Mouse (Mus musculus) cortical plate, adult 2 months (tissue): ENCODE data around the gene Cdc25b. TPM values are rescaled to one million over a fixed set of nuclear protein-coding genes. Genes with fewer than 3 reads are reported as not detected.
A peak's percentile ranks its signal among the peaks of the same experiment; 100 is the strongest.

ENCODE experiments used
- H3K27ac ChIP-seq: fragments of 200-500 bp; 2 replicates; pipeline ENCODE4 v1.5.1; 2012; ENCODE audit warnings: low read length, control low read depth, inconsistent platforms; ENCODE audit not compliant: insufficient read depth
- H3K4me1 ChIP-seq: fragments of 200-500 bp; 2 replicates; pipeline ENCODE4 v1.6.1; 2011; ENCODE audit warnings: low read length; ENCODE audit not compliant: control insufficient read depth, insufficient read depth
- H3K4me3 ChIP-seq: fragments of 200-500 bp; 2 replicates; pipeline ENCODE4 v1.5.1; 2011; ENCODE audit warnings: mild to moderate bottlenecking, low read length, control low read depth; ENCODE audit not compliant: insufficient read depth
- CTCF ChIP-seq: fragments of 200-500 bp; IDR thresholded peaks from 2 replicates; pipeline ENCODE4 v1.5.1; 2011; ENCODE audit warnings: mild to moderate bottlenecking, control low read depth, low read length; ENCODE audit not compliant: insufficient read depth; ENCODE audit errors: extremely low read depth
- POLR2A ChIP-seq: fragments of 200-500 bp; IDR thresholded peaks from 2 replicates; pipeline ENCODE4 v1.6.1; 2011; ENCODE audit warnings: mild to moderate bottlenecking, low read length, control low read depth; ENCODE audit not compliant: insufficient read depth; ENCODE audit errors: extremely low read depth
- polyA plus RNA-seq: library from polyadenylated mRNA; depleted of rRNA; stranded (reverse); fragments of >200 nt; gene quantifications from 2 replicates; pipeline ENCODE4 v1.2.3, GENCODE M21; 2012

Gene Cdc25b
- polyA plus RNA-seq, 1 experiment = 42.9 TPM

DNA sequence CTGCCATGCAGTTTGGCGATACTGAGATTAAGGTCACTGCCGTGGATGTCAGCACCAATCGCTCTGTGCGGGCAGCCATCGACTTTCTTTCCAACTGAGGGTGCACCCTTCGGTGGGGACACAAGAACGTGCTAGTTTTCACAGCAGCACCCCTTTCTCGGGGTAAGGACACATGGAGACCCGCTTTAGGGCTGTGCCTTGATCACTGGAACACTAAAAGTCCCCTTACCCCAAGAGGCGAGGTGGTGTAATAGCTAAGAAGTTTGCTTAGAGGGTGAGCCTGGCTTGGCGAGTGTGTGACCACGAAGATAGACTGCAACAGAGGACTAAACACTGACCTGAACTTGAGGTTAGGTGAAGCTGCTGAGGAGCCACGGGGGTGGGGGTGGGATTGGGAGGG, 41.6 kb upstream of the Cdc25b start:
- TF ChIP-seq CTCF = no peak
- TF ChIP-seq POLR2A = no peak
- Histone ChIP-seq H3K4me3 (no peak overlapping the region), H3K4me1 (no peaks in the 10 kb centered on the region), H3K27ac (no peak overlapping the region)

DNA sequence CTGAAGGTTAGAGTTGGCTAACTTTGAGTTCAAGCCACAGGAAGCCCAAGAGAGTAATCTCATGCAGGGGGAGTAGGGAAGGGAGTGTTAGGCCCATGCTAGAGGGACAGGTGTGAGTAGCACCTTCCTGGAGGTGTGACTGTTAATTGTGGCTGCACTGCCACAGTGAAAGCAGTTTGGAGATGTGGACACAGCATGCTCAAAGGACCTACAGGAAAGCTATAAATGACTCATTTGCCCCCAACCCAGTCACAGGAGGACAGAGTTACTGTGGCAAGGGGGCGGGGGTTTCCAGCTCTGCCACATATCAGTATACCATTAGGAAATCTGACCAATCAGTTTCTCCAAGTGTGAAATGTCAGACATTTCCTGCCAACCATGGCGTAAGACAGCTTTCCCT, 41.2 kb upstream of the Cdc25b start:
- H3K4me3 ChIP-seq = no peak overlapping the region
- no peak for TF ChIP-seq CTCF
- TF ChIP-seq POLR2A = no peak
- no peak overlapping the region for H3K27ac ChIP-seq
- no peaks in the 10 kb centered on the region for H3K4me1 ChIP-seq

- H3K4me1 ChIP-seq = no peaks in the 10 kb centered on the region
- H3K4me3 ChIP-seq = no peak overlapping the region
- H3K27ac ChIP-seq = no peak overlapping the region
- no peak for TF ChIP-seq POLR2A
- TF ChIP-seq CTCF = no peak
These were observed 40.3 kb upstream of the Cdc25b start for GRCm38 (mm10) chr2:131146193-131147042.

GRCm38 (mm10) chr2:131147043-131147365, 39.7 kb upstream of the Cdc25b start:
- Histone ChIP-seq H3K4me1 (no peaks in the 10 kb centered on the region), H3K27ac (no peak overlapping the region), H3K4me3 (no peak overlapping the region)
- TF ChIP-seq CTCF (no peak), POLR2A (no peak)

GRCm38 (mm10) chr2:131148353-131149253, 38.1 kb upstream of the Cdc25b start:
- Histone ChIP-seq H3K4me3 (no peak overlapping the region), H3K4me1 (no peaks in the 10 kb centered on the region), H3K27ac (no peak overlapping the region)
- no peak for TF ChIP-seq POLR2A
- no peak for TF ChIP-seq CTCF

DNA sequence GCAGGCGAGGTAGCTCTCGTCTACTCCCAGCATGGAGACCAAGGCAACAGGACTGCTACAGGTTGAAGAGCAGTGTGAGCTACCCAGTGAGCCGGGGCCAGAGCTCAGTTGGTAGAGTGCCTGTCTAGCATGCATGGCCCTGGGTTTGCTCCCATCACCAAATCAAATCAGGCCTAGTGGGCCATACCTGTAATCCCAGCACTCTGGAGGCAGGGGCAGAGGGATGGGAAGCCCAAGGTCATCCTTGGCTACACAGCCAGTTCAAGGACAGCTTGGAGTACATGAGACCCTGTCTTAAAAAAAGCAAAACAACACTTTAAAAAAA, 37.5 kb upstream of the Cdc25b start:
- TF ChIP-seq CTCF (no peak), POLR2A (no peak)
- no peak overlapping the region for H3K4me3 ChIP-seq
- no peaks in the 10 kb centered on the region for H3K4me1 ChIP-seq
- H3K27ac ChIP-seq = no peak overlapping the region

DNA sequence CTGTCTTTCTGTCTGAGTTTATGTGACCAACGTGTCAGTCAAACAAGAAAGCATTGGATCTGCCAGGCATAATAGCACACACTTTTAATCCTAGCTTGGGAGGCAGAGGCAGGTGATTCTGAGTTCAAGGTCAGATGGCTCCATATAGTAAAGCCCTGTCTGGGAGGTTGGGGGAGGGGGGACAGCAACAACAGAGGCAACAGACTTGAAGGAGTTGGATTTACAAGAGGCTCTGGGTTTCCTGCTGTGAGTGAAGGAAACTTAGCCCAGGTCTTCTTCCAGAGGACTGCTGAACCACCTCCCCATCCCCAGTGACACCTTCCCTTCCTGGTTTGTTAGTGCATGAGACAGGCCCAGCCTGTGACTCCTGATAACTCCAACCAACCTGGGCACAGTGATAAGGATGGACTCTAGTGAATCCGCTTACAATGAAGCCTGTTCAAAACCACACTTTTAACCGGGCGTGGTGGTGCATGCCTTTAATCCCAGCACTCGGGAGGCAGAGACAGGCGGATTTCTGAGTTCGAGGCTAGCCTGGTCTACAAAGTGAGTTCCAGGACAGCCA, 34.5 kb upstream of the Cdc25b start:
- Histone ChIP-seq H3K4me1 (no peaks in the 10 kb centered on the region), H3K4me3 (no peak overlapping the region), H3K27ac (no peak overlapping the region)
- TF ChIP-seq POLR2A = no peak
- no peak for TF ChIP-seq CTCF

DNA sequence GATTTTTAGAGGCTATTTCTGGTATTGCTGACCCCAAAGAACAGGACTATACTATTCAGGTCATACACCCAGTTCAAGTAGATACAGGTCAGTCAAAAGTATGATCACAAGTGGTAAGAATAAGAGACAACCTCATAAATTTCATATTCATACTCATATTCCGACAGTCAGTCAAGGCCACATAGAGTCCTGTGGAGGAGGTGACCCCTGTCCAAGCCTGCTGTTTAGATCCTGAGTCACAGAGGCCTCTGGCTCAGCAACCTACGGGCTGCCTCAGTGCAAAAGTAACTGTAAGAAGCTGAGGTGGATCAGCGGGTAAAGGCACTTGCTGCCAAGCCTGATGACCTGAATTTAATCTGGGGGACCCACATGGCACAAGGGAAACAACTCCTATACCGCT, 32.7 kb upstream of the Cdc25b start:
- no peak overlapping the region for H3K4me3 ChIP-seq
- H3K27ac ChIP-seq = no peak overlapping the region
- no peak for TF ChIP-seq CTCF
- no peak for TF ChIP-seq POLR2A
- H3K4me1 ChIP-seq = peaks cover 3% of the 10 kb centered on the region

GRCm38 (mm10) chr2:131156987-131157386, 29.8 kb upstream of the Cdc25b start:
- Histone ChIP-seq H3K4me1 (peaks cover 4% of the 10 kb centered on the region), H3K4me3 (no peak overlapping the region), H3K27ac (no peak overlapping the region)
- no peak for TF ChIP-seq POLR2A
- no peak for TF ChIP-seq CTCF

- H3K4me3 ChIP-seq = peak overlapping the region; percentile 75
- peaks cover 4% of the 10 kb centered on the region for H3K4me1 ChIP-seq
- H3K27ac ChIP-seq = no peak overlapping the region
- no peak for TF ChIP-seq POLR2A
- no peak for TF ChIP-seq CTCF
These were observed 27.2 kb upstream of the Cdc25b start for GRCm38 (mm10) chr2:131159491-131159910.
